Mouse (Mus musculus): ENCODE data around the gene Bbs5.

DNA sequence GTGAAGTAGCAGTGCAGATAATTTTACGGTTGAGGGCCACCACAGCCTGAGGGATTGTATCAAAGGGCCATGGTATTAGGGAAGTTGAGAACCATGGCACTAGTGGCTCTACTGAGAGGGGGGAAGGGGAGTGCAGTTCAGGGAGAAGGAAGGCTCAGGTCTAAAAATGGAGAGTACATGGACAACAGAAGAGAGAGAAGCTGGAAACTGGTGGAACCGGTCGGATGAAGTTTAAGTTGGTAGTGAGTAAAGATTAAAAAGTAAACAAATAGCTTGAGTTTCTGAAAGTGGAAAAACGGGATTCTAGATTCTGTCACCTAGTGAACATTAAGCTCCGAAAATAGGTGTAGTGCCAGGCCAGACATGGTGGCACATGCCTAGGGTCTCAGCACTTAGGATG lies 16.2 kb upstream of the Bbs5 start:
- TF ChIP-seq CTCF (conservative IDR thresholded peaks at IDR 0.05; ENCODE audit: low read length) (no peak), NANOG (IDR thresholded peaks at IDR 0.05; ENCODE audit: borderline replicate concordance, low read length) (no peak), POU5F1 (IDR thresholded peaks at IDR 0.05; ENCODE audit: borderline replicate concordance, low read length) (no peak)

All from E14TG2a.4 (cell line).